Mouse (Mus musculus) central nervous system, embryonic 14 days (tissue): ENCODE data around the gene Fam166b. TPM values are rescaled to one million over a fixed set of nuclear protein-coding genes. Genes with fewer than 3 reads are reported as not detected.

Source experiments
- polyA plus RNA-seq: library from polyadenylated mRNA; depleted of rRNA; stranded (reverse); fragments of >200 nt; gene quantifications from 2 replicates; pipeline ENCODE4 v1.2.3, GENCODE M21; 2012; rRNA removed

The Fam166b gene
- 0.92 and 1.1 TPM in 2 replicates for polyA plus RNA-seq

DNA sequence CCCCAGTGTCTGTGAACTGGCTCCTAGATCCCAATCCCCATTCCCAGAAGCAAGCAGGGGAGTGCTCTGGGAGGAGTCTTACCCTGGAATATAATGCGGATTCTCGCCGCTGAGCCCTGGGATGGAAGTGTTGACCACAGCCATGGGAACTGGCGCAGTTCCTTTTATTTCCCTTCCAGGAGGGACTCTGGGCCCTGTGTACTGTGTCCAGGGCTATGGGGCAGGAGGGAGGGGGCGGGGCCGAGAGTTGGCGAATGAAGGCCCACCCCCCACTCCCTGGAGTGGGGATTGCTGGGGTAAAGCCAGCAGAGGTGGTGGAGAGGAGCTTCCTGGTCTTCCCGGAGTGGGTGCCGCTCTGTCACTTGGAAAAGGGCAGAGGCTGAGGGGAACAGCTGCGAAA lies at the start of gene Fam166b:
TSS of gene Fam166b (minus strand) at position 189 of the 400 bp plus-strand sequence.

GRCm38 (mm10) chr4:43454041-43454836 lies 25.3 kb upstream of the Fam166b start, which contains the start of gene Cd72:
Cd72 (minus strand) TSS chr4:43454628.

GRCm38 (mm10) chr4:43441639-43442038 lies 12.7 kb upstream of the Fam166b start, which contains the start of gene Tesk1:
Tesk1 (plus strand) TSS chr4:43441939.

GRCm38 (mm10) chr4:43381408-43382154 lies 47.4 kb downstream of the Fam166b start, which contains the start of gene Rusc2:
Rusc2 (plus strand) TSS chr4:43381979.

Other genes starting within 250 kb of the Fam166b start
- 1.2 TPM in 2 replicates for gene Atp8b5, start 162.0 kb downstream of the Fam166b start, polyA plus RNA-seq
- 59.6 and 67.4 TPM in 2 replicates for gene Rusc2, start 47.2 kb downstream of the Fam166b start, polyA plus RNA-seq
- gene Tesk1, start 12.8 kb upstream of the Fam166b start, polyA plus RNA-seq: 75.3 and 75.5 TPM in 2 replicates
- gene Cd72, start 25.5 kb upstream of the Fam166b start, polyA plus RNA-seq: 0.20 and 0.59 TPM in 2 replicates
- gene Sit1, start 54.6 kb upstream of the Fam166b start, polyA plus RNA-seq: not detected in 2 replicates
- gene Ccdc107, start 63.8 kb upstream of the Fam166b start, polyA plus RNA-seq: 76.4 and 104 TPM in 2 replicates
- gene Arhgef39, start 70.6 kb upstream of the Fam166b start, polyA plus RNA-seq: 33.3 and 39.5 TPM in 2 replicates
- 0.50 and 0.79 TPM in 2 replicates for gene Car9, start 77.8 kb upstream of the Fam166b start, polyA plus RNA-seq
- 15.7 and 78.5 TPM in 2 replicates for gene Tpm2, start 94.6 kb upstream of the Fam166b start, polyA plus RNA-seq
- 52.6 and 54.6 TPM in 2 replicates for gene Creb3, start 133.2 kb upstream of the Fam166b start, polyA plus RNA-seq
- 54.6 and 60.2 TPM in 2 replicates for gene Tln1, start 133.6 kb upstream of the Fam166b start, polyA plus RNA-seq
- 55.7 and 57.0 TPM in 2 replicates for gene Rgp1, start 149.6 kb upstream of the Fam166b start, polyA plus RNA-seq
- gene Gba2, start 149.7 kb upstream of the Fam166b start, polyA plus RNA-seq: 82.9 and 90.4 TPM in 2 replicates
- not detected in 2 replicates for gene Msmp, start 155.4 kb upstream of the Fam166b start, polyA plus RNA-seq
- 69.8 and 78.3 TPM in 2 replicates for gene Npr2, start 202.8 kb upstream of the Fam166b start, polyA plus RNA-seq
- gene Spag8, start 224.5 kb upstream of the Fam166b start, polyA plus RNA-seq: 6.6 and 7.9 TPM in 2 replicates
- 56.9 and 57.8 TPM in 2 replicates for gene Hint2, start 227.3 kb upstream of the Fam166b start, polyA plus RNA-seq
- 23.4 and 26.5 TPM in 2 replicates for gene Tmem8b, start 239.8 kb upstream of the Fam166b start, polyA plus RNA-seq
- 0.30 and 0.37 TPM in 2 replicates for gene Fam221b, start 240.0 kb upstream of the Fam166b start, polyA plus RNA-seq